Mouse (Mus musculus): ENCODE data around the gene Gucy2d.
A peak's percentile ranks its signal among the peaks of the same experiment; 100 is the strongest.

The Gucy2d gene

GRCm38 (mm10) chr7:98489623-98490084, 49.4 kb downstream of the Gucy2d start:
- peak; percentile 71 for DNase-seq (ENCODE audit: low read depth, low spot score)

- DNase-seq (ENCODE audit: low read depth, low spot score) = no peak
Observed at GRCm38 (mm10) chr7:98490328-98490727, 50.1 kb downstream of the Gucy2d start.

- DNase-seq (ENCODE audit: low read depth, low spot score) = no peak
Observed at GRCm38 (mm10) chr7:98490911-98491310, 50.7 kb downstream of the Gucy2d start.

DNA sequence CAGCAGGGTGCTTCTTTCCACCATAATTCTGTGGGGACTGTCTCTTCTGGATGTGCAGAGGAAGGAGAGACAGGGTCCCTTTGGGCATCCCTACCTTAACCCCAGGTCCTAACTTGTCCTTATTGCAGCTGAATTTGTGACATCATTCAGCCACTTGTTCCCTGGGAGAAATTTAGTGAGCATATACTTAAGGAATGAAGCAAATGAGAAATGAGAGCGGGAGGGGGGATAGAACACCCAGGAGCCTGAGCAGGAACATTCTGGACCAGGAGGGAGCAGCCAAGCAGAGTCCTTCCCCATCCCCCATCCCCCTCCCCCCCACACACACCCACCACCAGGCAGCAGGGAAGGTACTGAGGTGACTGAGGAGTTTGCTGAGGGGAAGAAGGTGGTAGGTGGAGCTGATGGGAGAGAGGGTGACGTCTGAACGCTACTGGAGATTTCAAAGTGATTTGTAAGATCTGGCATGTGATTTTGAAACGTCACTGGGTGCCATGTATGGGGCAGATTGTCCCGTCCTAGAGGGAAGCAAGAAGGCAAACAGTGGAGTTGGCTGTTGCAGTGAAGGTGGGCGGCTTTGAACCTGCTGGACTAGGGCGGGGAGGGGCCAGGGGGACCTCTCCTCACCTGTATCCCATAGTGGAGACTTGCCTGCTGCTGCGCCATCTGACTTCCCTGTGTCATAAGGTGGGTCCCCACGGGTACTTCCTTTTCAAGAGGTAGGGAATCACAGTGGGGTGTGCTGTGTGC, 51.4 kb downstream of the Gucy2d start:
- DNase-seq (ENCODE audit: low read depth, low spot score) = no peak

GRCm38 (mm10) chr7:98492331-98492730, 52.1 kb downstream of the Gucy2d start:
- no peak for DNase-seq (ENCODE audit: low read depth, low spot score)

GRCm38 (mm10) chr7:98493307-98493706, 53.1 kb downstream of the Gucy2d start:
- no peak for DNase-seq (ENCODE audit: low read depth, low spot score)

GRCm38 (mm10) chr7:98493901-98494480, 53.8 kb downstream of the Gucy2d start:
- no peak for DNase-seq (ENCODE audit: low read depth, low spot score)

GRCm38 (mm10) chr7:98495591-98495990, 55.4 kb downstream of the Gucy2d start:
- DNase-seq (ENCODE audit: low read depth, low spot score) = no peak

DNA sequence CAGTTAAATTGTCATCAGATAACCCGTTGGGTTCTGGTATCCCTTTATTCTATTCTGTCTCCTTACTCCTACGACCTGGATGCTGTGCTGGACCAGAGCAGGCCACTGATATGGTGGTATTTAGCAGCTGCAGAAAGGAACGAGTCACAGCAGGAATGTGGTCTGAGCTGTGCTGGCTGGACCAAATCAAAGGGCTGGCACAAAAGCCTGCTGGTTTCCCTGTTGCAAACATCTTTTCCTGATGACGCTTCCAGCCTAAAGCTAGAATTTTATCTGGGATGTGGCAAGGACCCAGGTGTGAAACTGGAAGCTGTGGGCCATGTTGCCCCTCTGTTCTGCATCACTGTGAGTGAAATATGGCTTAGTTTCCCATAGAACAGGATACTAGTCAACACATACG, 57.2 kb downstream of the Gucy2d start:
- no peak for DNase-seq (ENCODE audit: low read depth, low spot score)

GRCm38 (mm10) chr7:98498101-98498500, 57.9 kb downstream of the Gucy2d start:
- DNase-seq (ENCODE audit: low read depth, low spot score) = no peak

GRCm38 (mm10) chr7:98498656-98499560, 58.7 kb downstream of the Gucy2d start:
- DNase-seq (ENCODE audit: low read depth, low spot score) = no peak

DNA sequence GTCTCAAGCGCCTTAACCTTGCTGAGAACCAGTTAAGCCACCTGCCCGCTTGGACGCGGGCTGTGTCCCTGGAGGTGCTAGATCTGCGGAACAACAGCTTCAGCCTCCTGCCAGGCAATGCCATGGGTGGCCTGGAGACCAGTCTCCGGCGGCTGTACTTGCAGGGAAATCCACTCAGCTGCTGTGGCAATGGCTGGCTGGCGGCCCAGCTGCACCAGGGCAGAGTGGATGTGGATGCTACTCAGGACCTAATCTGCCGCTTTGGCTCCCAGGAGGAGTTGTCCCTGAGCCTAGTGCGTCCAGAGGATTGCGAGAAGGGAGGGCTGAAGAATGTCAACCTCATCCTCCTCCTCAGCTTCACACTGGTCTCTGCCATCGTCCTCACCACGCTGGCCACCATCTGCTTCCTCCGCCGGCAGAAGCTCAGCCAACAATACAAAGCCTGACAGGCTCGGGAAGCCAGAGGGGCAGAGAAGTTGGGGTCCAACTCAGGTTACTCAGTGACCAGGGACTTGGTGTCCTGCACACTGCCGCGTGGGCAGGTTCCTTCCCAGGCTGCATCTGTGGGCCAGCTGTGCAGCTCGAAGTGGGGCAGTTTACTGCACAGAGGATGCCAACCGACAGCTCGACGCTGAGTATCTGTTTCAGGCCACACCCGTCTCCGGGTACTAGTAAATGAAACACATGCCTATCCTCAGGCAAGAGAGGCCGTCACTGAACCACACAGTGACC, 59.5 kb downstream of the Gucy2d start:
- no peak for DNase-seq (ENCODE audit: low read depth, low spot score)

- DNase-seq (ENCODE audit: low read depth, low spot score) = no peak
Observed at GRCm38 (mm10) chr7:98500470-98500869, 60.3 kb downstream of the Gucy2d start.

DNA sequence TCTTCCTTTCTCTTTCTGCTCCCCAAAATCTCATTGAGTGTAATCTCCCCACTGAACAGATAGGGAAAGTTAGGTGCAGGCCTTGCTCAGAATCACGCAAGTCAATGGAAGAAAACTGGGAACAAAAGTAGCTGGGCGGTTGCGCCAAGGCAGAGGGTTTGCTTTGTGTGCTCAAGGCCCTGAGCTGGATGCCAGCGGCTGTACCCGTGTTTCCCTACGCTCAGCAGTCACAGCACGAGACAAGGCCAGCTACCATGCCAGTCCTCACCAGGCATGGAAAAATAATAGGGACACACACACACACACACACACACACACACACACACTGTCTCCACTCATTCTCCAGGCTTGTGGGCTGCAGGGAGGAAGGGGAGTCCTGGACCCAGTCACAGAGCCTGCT, 60.9 kb downstream of the Gucy2d start:
- no peak for DNase-seq (ENCODE audit: low read depth, low spot score)

DNA sequence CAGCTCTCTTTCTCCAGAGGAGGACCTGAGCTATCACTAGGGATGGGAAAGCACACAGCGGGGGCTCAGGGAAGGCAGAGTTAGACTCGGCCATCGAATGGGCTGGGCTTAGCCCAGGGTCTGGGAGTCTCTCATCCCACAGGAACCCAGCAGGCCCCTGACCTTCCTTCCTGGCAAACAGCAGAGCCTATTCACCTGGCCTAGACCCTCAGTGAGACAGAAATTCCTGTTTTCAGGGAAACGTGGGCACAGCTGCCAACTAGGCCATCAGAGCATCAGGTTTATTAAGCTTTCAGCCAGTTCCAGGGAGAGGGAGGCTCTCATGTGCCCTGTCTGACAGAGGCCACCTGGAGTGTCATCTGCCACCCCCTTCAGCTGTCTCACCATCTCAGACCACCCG, 62.7 kb downstream of the Gucy2d start:
- DNase-seq (ENCODE audit: low read depth, low spot score) = no peak

GRCm38 (mm10) chr7:98503951-98504647, 63.9 kb downstream of the Gucy2d start:
- DNase-seq (ENCODE audit: low read depth, low spot score) = no peak

DNA sequence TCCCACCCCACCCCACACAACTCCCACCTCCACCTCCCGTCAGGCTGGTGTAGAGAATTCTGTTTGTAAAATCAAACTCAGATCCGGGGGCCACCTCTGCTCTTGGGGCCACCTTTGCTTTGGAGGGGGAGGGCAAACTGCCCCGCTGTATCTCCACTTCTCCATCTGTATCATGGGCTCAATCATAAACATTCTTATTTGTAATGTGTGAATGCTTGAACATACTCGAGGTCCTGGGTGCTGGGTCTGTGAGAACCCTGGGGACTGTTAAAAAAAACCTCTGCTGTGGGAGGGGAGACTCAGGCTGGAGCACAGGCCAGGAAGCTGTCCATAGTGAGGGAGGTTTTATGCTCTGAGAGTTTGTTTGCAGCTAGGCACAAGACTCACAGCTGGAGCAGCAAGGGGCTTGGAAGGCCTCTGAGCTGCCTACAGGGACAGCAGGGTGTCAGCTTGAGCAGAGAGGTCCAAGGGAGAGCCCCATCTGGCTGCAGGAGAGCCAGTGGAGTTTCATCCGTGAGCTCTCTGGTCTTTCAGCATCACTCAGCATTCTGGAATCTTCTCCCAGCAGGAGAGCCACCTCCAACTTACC, 64.6 kb downstream of the Gucy2d start:
- DNase-seq (ENCODE audit: low read depth, low spot score) = no peak

GRCm38 (mm10) chr7:98505664-98506063, 65.4 kb downstream of the Gucy2d start:
- DNase-seq (ENCODE audit: low read depth, low spot score) = no peak

- DNase-seq (ENCODE audit: low read depth, low spot score) = no peak
Observed at GRCm38 (mm10) chr7:98510961-98511958, 71.0 kb downstream of the Gucy2d start.
